In the genomic region with DNA sequence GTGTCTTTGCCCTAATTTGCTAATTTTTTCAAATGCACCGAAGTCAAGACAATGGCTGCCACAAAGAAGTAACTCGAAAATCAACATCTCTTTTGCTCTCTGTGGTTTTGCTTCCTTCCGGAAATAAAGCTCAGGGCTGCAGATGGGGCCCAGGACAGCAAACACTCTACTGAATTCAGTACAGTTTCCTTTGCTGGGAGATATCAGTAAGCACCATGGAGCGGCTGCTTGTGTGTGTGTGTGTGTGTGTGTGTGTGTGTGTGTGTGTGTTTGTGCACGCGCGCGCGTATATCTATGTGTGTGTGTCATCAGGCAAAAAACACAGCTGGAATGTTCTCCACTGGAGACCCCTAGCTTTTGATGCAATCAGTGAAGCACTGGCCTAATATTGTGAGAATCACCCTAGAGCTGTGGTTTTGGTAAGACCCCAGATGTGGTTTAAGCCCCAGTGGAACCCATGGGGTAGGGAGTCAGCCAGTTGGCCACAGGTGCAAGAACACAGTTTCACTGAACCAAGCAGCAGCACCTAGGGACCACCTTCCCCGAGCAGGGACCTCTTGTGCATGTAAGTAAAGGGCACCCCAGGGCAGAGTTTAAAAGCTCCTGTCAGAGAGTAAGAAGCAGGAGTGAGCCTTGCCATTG, we compare ENCODE assay signal across 13 mouse cellular contexts. TPM values are rescaled to one million over a fixed set of nuclear protein-coding genes. Genes with fewer than 3 reads are reported as not detected.
DNase-seq lines count a peak whose midpoint lies in the region; ATAC-seq lines count a peak whose summit lies in the region.
"Had no signal": no experiment of that assay in that cellular context is flagged by ENCODE, and none has a peak within 500 bp of the region (broad histone marks: within the 10 kb centered on the region; RNA-seq: fewer than 3 reads in every experiment).

No protein-coding gene starts in this region.

- H3K4me3 ChIP-seq in liver, embryonic 11.5 days (ENCODE audit: low read depth, low read length), result no peak overlapping the region
- no peak overlapping the region for H3K4me3 ChIP-seq in hindbrain, embryonic 13.5 days
- H3K4me3 ChIP-seq: heart, embryonic 13.5 days; limb, embryonic 10.5 days had no signal

- no peak overlapping the region for H3K9ac ChIP-seq in liver, embryonic 11.5 days (ENCODE audit: low read depth, low read length)
- no peak overlapping the region for H3K9ac ChIP-seq in hindbrain, embryonic 13.5 days
- H3K9ac ChIP-seq: heart, embryonic 13.5 days had no signal

- H3K4me2 ChIP-seq in liver, embryonic 11.5 days, result peak overlapping the region; percentile 2; the same call in 1 of the 2 replicates
- H3K4me2 ChIP-seq in hindbrain, embryonic 13.5 days, result no peak overlapping the region
- H3K4me2 ChIP-seq: heart, embryonic 13.5 days had no signal

- no peaks in the 10 kb centered on the region for H3K9me3 ChIP-seq in liver, embryonic 11.5 days (ENCODE audit: control insufficient read depth, low read length)
- no peaks in the 10 kb centered on the region for H3K9me3 ChIP-seq in hindbrain, embryonic 13.5 days
- H3K9me3 ChIP-seq: heart, embryonic 13.5 days; limb, embryonic 10.5 days had no signal

- WGBS in liver, embryonic 11.5 days, result 33% methylated on average over 10 of the region's 10 CpGs
- WGBS in hindbrain, embryonic 13.5 days, result 89% methylated on average over 10 of the region's 10 CpGs

- ATAC-seq in liver, embryonic 11.5 days (replicated peaks; ENCODE audit: low FRiP score), result peak; percentile 77
- no peak for ATAC-seq in hindbrain, embryonic 13.5 days (ENCODE audit: low FRiP score)

- H3K27me3 ChIP-seq in liver, embryonic 11.5 days (replicated peaks; ENCODE audit: control insufficient read depth, insufficient read depth, low read length), result no peaks in the 10 kb centered on the region
- H3K27me3 ChIP-seq in hindbrain, embryonic 13.5 days, result no peaks in the 10 kb centered on the region
- H3K27me3 ChIP-seq: heart, embryonic 13.5 days had no signal

- DNase-seq in lung, postnatal 25 days (ENCODE audit: low spot score), result peak; percentile 28
- DNase-seq in lung, postnatal 14 days, result no peak
- no peak for DNase-seq in liver, embryonic 11.5 days (ENCODE audit: low spot score)
- DNase-seq in natural killer cell, adult 2 months (ENCODE audit: low spot score in 2 of 2), result peak; percentile 28 to 52
- DNase-seq in thymus, postnatal 36 days, result peak; percentile 75 to 81
- DNase-seq in gastrocnemius, postnatal 25 days, result no peak
- no peak for DNase-seq in ovary, adult 18-20 months (ENCODE audit: low spot score)
- DNase-seq: cerebellum, postnatal 36 days; kidney, postnatal 14 days; right cerebral cortex, postnatal 14 days had no signal

- peaks cover 10% of the 10 kb centered on the region for H3K4me1 ChIP-seq in liver, embryonic 11.5 days (replicated peaks; ENCODE audit: control insufficient read depth, insufficient read depth, low read length)
- no peaks in the 10 kb centered on the region for H3K4me1 ChIP-seq in hindbrain, embryonic 13.5 days (replicated peaks)
- H3K4me1 ChIP-seq: limb, embryonic 10.5 days had no signal

- H3K27ac ChIP-seq in liver, embryonic 11.5 days (ENCODE audit: low read depth, low read length), result no peak overlapping the region
- H3K27ac ChIP-seq in hindbrain, embryonic 13.5 days, result no peak overlapping the region
- H3K27ac ChIP-seq: heart, embryonic 13.5 days; limb, embryonic 10.5 days had no signal

- no peaks in the 10 kb centered on the region for H3K36me3 ChIP-seq in liver, embryonic 11.5 days (ENCODE audit: control insufficient read depth, insufficient read depth, low read length)
- H3K36me3 ChIP-seq in hindbrain, embryonic 13.5 days, result no peaks in the 10 kb centered on the region
- H3K36me3 ChIP-seq: heart, embryonic 13.5 days; limb, embryonic 10.5 days had no signal

RNA-seq across cellular contexts. Expression of gene 4930523C07Rik, which starts 19.7 kb away (rescaled TPM):
- polyA plus RNA-seq in liver, embryonic 11.5 days (2014; fragmentation: Nextera tagmentation; extraction: Ambion mirVana), result 13.2 and 19.0 TPM in 2 replicates
- 1 to 10 TPM; 5.2 to 5.9 TPM for total RNA-seq in gastrocnemius, postnatal 25 days (2021)
- polyA plus RNA-seq in hindbrain, embryonic 13.5 days (2015; fragmentation: Nextera tagmentation; extraction: Ambion mirVana), result 1.5 and 3.7 TPM in 2 replicates

Comparison
In these comparisons a context has a peak if more than half of its experiments do, and no peak if none do; other contexts are left out.
1. DNase-seq: peak in lung, postnatal 25 days (single experiment), natural killer cell, adult 2 months (2 of 2) and thymus, postnatal 36 days (2 of 2); none in lung, postnatal 14 days (single experiment), liver, embryonic 11.5 days (single experiment), gastrocnemius, postnatal 25 days (single experiment) and ovary, adult 18-20 months (single experiment).